Mouse (Mus musculus) layer of hippocampus, postnatal 10 days (tissue): ENCODE results near the gene Zc3h12c. TPM values are rescaled to one million over a fixed set of nuclear protein-coding genes. Genes with fewer than 3 reads are reported as not detected.

ENCODE experiments used
- DNase-seq, 2 experiments: peaks; one replicate each; pipeline ENCODE4 v3.0.0; 2021; ENCODE audit warnings: low spot score in 2 of 2
- total RNA-seq, 2 experiments: library from RNA; stranded (reverse); gene quantifications; 2 replicates each; pipeline ENCODE4 v1.2.3; 2021

Zc3h12c gene
- total RNA-seq, 2 experiments from 2014 or later = 11.0 to 11.6 TPM

- no peak for DNase-seq
Observed at GRCm38 (mm10) chr9:52167506-52167862, 888 bp downstream of the Zc3h12c start.

- DNase-seq = no peak
Observed at GRCm38 (mm10) chr9:52167084-52167483, 1.3 kb downstream of the Zc3h12c start.

GRCm38 (mm10) chr9:52165706-52166090, 2.7 kb downstream of the Zc3h12c start:
- no peak for DNase-seq

GRCm38 (mm10) chr9:52165076-52165705, 3.2 kb downstream of the Zc3h12c start:
- no peak for DNase-seq

- DNase-seq = no peak
Observed at GRCm38 (mm10) chr9:52160512-52160911, 7.9 kb downstream of the Zc3h12c start.

- no peak for DNase-seq
Observed at GRCm38 (mm10) chr9:52158561-52158960, 9.8 kb downstream of the Zc3h12c start.

- no peak for DNase-seq
Observed at GRCm38 (mm10) chr9:52155417-52155816, 13.0 kb downstream of the Zc3h12c start.

- DNase-seq = no peak
Observed at GRCm38 (mm10) chr9:52154253-52154652, 14.1 kb downstream of the Zc3h12c start.

- DNase-seq = no peak
Observed at GRCm38 (mm10) chr9:52152076-52152826, 16.1 kb downstream of the Zc3h12c start.

GRCm38 (mm10) chr9:52149768-52150167, 18.6 kb downstream of the Zc3h12c start:
- DNase-seq = no peak

- DNase-seq = no peak
Observed at GRCm38 (mm10) chr9:52149286-52149685, 19.1 kb downstream of the Zc3h12c start.

GRCm38 (mm10) chr9:52148831-52149230, 19.5 kb downstream of the Zc3h12c start:
- DNase-seq = no peak

GRCm38 (mm10) chr9:52148311-52148710, 20.1 kb downstream of the Zc3h12c start:
- DNase-seq = no peak

GRCm38 (mm10) chr9:52146241-52146640, 22.1 kb downstream of the Zc3h12c start:
- DNase-seq = no peak

- no peak for DNase-seq
Observed at GRCm38 (mm10) chr9:52132771-52133170, 35.6 kb downstream of the Zc3h12c start.

GRCm38 (mm10) chr9:52130348-52130747, 38.0 kb downstream of the Zc3h12c start:
- peak in 1 of 2 experiments; percentile 38 for DNase-seq

GRCm38 (mm10) chr9:52125225-52125624, 43.1 kb downstream of the Zc3h12c start:
- DNase-seq = no peak

- no peak for DNase-seq
Observed at GRCm38 (mm10) chr9:52119212-52119611, 49.2 kb downstream of the Zc3h12c start.

GRCm38 (mm10) chr9:52113091-52113490, 55.3 kb downstream of the Zc3h12c start:
- DNase-seq = no peak

- DNase-seq = no peak
Observed at GRCm38 (mm10) chr9:52110738-52111137, 57.6 kb downstream of the Zc3h12c start.

- DNase-seq = no peak
Observed at GRCm38 (mm10) chr9:52107161-52107560, 61.2 kb downstream of the Zc3h12c start.

GRCm38 (mm10) chr9:52105423-52105822, 62.9 kb downstream of the Zc3h12c start:
- DNase-seq = no peak

- peak in 1 of 2 experiments; percentile 14 for DNase-seq
Observed at GRCm38 (mm10) chr9:52104225-52104615, 64.2 kb downstream of the Zc3h12c start.
